Comparison of ENCODE assay signal across 13 mouse cellular contexts in the genomic region with DNA sequence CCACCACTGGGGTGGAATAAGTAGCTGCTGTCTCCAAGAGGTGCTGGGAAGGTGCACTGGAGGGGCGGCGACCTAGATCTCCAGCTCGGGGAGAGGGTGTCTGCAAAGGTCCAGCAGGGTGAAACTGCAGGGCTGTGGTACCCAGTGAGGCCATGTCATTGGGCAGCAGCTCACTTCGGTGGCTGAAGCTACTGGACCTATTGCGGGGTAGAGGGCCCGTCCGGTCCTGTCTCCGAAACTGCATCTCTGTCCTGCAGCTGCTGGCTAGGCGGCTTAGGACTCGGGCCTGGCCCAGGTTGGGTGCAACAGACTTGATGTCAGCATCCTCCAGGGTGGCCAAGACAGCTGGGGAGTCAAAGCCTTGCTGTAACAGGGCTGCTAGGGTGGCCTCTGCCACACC.
"Had no signal": no experiment of that assay in that cellular context is flagged by ENCODE, and none has a peak within 500 bp of the region (broad histone marks: within the 10 kb centered on the region; RNA-seq: fewer than 3 reads in every experiment).

No protein-coding gene starts in this region.

- ATAC-seq: liver, postnatal 0 days had no signal

- H3K27me3 ChIP-seq: liver, embryonic 13.5 days; lung, embryonic 15.5 days; megakaryocyte, embryonic 14.5 days; midbrain, embryonic 12.5 days; neural tube, embryonic 12.5 days had no signal

- H3K27ac ChIP-seq: liver, embryonic 13.5 days; lung, embryonic 15.5 days; macrophage; neural tube, embryonic 12.5 days had no signal

- H3K4me2 ChIP-seq: liver, embryonic 13.5 days; lung, embryonic 15.5 days; midbrain, embryonic 12.5 days; neural tube, embryonic 12.5 days had no signal

- H3K9me3 ChIP-seq: liver, embryonic 13.5 days; lung, embryonic 15.5 days; megakaryocyte, embryonic 14.5 days; midbrain, embryonic 12.5 days; neural tube, embryonic 12.5 days had no signal

- H3K9ac ChIP-seq: liver, embryonic 13.5 days; liver, postnatal 0 days; lung, embryonic 15.5 days; midbrain, embryonic 12.5 days; neural tube, embryonic 12.5 days had no signal

- H3K4me3 ChIP-seq: liver, embryonic 13.5 days; lung, embryonic 15.5 days; megakaryocyte, embryonic 14.5 days; midbrain, embryonic 12.5 days; neural tube, embryonic 12.5 days had no signal

- DNase-seq: kidney, adult 8-10 months; kidney, postnatal 25 days; liver; liver, embryonic 13.5 days; liver, postnatal 0 days; lung, postnatal 14 days; right cerebral cortex, postnatal 14 days; thymus, postnatal 36 days had no signal
